Mouse (Mus musculus): Measurements from ENCODE around the gene Adh7.

The Adh7 gene

DNA sequence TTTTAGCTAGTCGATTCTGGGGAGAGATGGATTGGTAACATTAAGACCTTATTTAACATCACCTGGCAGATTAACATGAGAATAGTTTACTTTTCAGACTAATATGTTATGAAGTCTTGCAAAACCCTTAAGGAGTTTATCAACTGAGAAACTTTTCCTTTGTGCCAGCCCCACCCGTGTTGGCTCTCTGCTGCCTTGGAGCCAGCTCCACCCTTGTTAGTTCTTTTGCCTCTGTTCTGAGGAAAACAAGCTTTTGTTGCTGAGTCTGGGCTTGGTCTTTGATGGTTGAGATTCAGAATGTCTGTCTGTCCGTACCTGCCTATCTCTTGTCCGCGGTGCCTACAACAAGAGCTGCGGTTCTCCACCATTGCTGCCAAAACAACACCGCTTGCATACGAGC lies 1.5 kb upstream of the Adh7 start:
- in situ Hi-C loops (cut with MboI; ENCODE audit: low pct_unique_long_range_greater_than_20kb in 1 of 2, low sequenced_read_pairs in 2 of 2, unreplicated experiment in 1 of 2), result no loop called here

DNA sequence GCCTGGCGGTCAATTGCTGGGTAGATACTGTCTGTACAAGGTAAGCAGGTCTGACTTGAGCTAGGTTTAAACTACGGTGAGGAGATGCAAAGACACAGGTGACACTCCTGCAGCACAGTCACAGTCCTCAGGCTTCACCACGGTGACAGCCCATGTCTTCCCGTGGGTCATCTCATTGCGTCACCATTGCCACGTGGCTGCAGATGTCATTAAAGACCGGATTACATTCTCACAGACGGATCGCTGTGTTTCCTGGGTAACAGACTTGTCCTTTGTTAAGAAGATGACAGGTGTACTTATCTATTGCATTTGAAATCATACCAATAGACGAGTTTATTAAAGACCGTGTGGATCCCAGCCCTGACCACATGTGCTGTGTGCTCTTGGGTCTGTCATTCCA lies 3.6 kb downstream of the Adh7 start:
- in situ Hi-C loops (cut with MboI; ENCODE audit: low pct_unique_long_range_greater_than_20kb in 1 of 2, low sequenced_read_pairs in 2 of 2, unreplicated experiment in 1 of 2), result no loop called here

GRCm38 (mm10) chr3:138222511-138222910 lies 5.0 kb downstream of the Adh7 start:
- in situ Hi-C loops (cut with MboI; ENCODE audit: low pct_unique_long_range_greater_than_20kb in 1 of 2, low sequenced_read_pairs in 2 of 2, unreplicated experiment in 1 of 2), result no loop called here

DNA sequence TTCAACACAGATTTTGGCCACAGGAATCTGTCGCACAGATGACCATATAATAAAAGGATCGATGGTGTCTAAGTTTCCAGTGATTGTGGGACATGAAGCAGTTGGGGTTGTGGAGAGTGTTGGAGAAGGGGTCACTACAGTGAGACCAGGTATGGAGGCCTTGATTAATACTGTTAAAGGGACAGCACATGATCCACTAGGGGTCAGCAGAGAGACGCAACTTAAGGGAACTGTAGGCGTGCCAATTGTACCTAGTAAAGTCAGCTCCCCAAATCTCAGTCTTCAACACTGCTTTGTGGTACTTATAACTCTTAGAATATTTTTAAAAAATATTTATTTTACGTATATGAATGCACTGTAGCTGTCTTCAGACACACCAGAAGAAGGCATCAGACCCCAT lies 5.4 kb downstream of the Adh7 start:
- in situ Hi-C loops (cut with MboI; ENCODE audit: low pct_unique_long_range_greater_than_20kb in 1 of 2, low sequenced_read_pairs in 2 of 2, unreplicated experiment in 1 of 2), result no loop called here

GRCm38 (mm10) chr3:138224363-138224954 lies 6.9 kb downstream of the Adh7 start:
- in situ Hi-C loops (cut with MboI; ENCODE audit: low pct_unique_long_range_greater_than_20kb in 1 of 2, low sequenced_read_pairs in 2 of 2, unreplicated experiment in 1 of 2), result no loop called here

- in situ Hi-C loops (cut with MboI; ENCODE audit: low pct_unique_long_range_greater_than_20kb in 1 of 2, low sequenced_read_pairs in 2 of 2, unreplicated experiment in 1 of 2), result no loop called here
These were observed 7.8 kb downstream of the Adh7 start for GRCm38 (mm10) chr3:138225331-138225730.

GRCm38 (mm10) chr3:138225853-138226252 lies 8.3 kb downstream of the Adh7 start:
- in situ Hi-C loops (cut with MboI; ENCODE audit: low pct_unique_long_range_greater_than_20kb in 1 of 2, low sequenced_read_pairs in 2 of 2, unreplicated experiment in 1 of 2), result no loop called here

DNA sequence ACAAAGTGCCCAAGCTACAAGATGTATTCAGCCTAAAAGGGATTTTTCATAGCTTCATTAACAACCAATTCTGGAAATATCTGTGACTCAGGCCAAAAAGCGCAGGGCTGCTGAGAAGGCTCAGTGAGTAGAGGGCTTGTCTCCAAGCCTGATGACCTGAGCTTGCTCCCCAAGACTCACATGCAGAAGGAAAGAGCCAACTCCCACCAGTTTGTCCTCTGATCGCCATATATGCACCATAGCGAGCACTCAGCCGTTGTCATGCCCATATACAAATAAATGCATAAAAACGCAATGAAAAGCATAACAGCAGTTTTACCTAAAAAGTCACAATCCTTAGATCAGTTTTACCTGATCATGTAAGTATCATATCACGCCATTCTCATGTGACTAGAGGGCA lies 8.9 kb downstream of the Adh7 start:
- in situ Hi-C loops (cut with MboI; ENCODE audit: low pct_unique_long_range_greater_than_20kb in 1 of 2, low sequenced_read_pairs in 2 of 2, unreplicated experiment in 1 of 2), result no loop called here

- in situ Hi-C loops (cut with MboI; ENCODE audit: low pct_unique_long_range_greater_than_20kb in 1 of 2, low sequenced_read_pairs in 2 of 2, unreplicated experiment in 1 of 2), result no loop called here
These were observed 9.5 kb downstream of the Adh7 start for GRCm38 (mm10) chr3:138227082-138227481.

GRCm38 (mm10) chr3:138227782-138228181 lies 10.2 kb downstream of the Adh7 start:
- in situ Hi-C loops (cut with MboI; ENCODE audit: low pct_unique_long_range_greater_than_20kb in 1 of 2, low sequenced_read_pairs in 2 of 2, unreplicated experiment in 1 of 2), result no loop called here

GRCm38 (mm10) chr3:138229448-138229847 lies 11.9 kb downstream of the Adh7 start:
- in situ Hi-C loops (cut with MboI; ENCODE audit: low pct_unique_long_range_greater_than_20kb in 1 of 2, low sequenced_read_pairs in 2 of 2, unreplicated experiment in 1 of 2), result no loop called here

DNA sequence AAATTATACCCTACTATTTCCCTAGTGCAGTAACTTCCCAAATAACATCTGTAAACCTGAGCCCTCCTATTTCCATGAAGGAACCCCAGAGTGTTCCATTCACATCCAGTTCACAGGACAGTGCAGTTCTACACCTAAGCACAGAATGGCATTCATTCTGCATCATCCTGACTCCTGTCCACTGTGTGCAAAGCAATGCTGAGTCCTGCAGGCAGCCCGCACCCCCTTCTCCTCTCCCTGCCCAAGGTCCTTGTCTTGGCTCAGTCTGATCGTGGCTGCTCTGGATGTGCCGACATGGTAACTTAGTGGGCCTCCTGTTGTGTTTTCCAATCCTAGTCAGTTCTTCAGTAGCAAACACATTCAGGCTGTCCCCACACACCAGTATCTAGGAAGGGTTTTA lies 12.7 kb downstream of the Adh7 start:
- in situ Hi-C loops (cut with MboI; ENCODE audit: low pct_unique_long_range_greater_than_20kb in 1 of 2, low sequenced_read_pairs in 2 of 2, unreplicated experiment in 1 of 2), result no loop called here

- in situ Hi-C loops (cut with MboI; ENCODE audit: low pct_unique_long_range_greater_than_20kb in 1 of 2, low sequenced_read_pairs in 2 of 2, unreplicated experiment in 1 of 2), result no loop called here
These were observed 14.0 kb downstream of the Adh7 start for GRCm38 (mm10) chr3:138231531-138231930.

DNA sequence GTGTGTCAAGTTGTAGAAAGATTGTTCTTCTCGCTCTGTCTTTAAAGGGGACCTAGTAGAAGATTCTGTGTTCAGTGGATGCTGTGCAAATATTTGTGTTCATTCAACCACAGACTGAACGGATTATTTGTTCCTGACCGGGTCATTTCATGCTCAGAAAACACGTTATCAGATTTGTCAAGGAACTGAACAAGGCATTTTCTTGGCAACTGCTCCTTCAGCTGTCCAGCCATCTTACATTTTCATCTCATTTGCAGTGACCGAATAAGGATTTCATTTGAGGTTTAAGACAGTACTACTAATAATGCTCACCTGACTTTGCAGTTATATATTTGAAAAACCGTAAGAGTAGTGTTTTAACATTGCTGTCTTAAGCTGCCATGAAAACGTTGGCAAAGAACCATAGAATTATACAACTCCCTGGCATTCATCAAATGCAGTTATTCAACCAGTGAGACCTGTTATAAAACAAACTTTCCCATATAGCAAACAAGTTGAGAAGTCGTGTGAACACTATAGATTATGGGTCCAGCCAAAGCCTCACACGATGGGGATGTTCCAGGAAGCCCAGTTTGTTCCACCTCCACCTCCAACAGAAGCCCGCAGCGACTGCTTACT lies 19.1 kb downstream of the Adh7 start:
- in situ Hi-C loops (cut with MboI; ENCODE audit: low pct_unique_long_range_greater_than_20kb in 1 of 2, low sequenced_read_pairs in 2 of 2, unreplicated experiment in 1 of 2), result no loop called here

DNA sequence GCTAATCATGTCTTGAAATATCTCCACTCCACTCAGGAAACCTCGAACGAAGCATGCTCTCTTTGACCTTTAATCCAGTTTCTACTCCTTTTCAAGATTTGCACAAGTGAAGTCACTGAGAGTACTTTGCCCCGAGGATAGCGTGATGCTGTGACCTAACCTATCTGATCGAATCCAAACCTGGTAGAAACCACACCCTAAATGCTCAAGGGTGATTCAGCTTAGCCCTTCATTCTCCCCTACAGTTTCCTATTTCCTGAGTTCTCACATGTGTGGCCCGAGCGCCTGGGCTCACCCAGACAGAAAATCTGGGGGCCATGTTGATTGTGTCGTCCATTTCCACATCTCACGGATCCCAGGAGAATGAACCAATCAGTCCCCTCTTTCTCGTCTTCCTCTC lies 20.5 kb downstream of the Adh7 start:
- in situ Hi-C loops (cut with MboI; ENCODE audit: low pct_unique_long_range_greater_than_20kb in 1 of 2, low sequenced_read_pairs in 2 of 2, unreplicated experiment in 1 of 2), result no loop called here

DNA sequence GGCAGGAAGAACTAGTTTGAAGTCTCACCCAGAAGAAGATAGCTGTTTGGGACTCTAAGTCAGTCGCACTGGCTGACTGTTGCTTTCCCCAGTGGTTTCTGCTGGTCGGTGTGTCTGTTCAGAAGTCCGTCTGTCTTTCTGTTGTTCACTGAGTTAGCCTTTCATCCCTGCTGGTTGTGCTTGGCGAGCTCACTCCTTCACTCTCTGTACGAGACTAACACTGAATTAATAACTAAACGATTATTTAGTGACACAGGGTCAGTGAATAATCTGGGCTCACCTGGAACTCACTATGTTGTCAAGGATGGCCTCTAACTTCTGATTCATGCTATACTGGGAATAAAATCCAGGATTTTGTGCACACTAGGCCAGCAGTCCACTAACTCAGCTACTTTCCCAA lies 21.9 kb downstream of the Adh7 start:
- in situ Hi-C loops (cut with MboI; ENCODE audit: low pct_unique_long_range_greater_than_20kb in 1 of 2, low sequenced_read_pairs in 2 of 2, unreplicated experiment in 1 of 2), result no loop called here

GRCm38 (mm10) chr3:138240411-138240810 lies 22.9 kb downstream of the Adh7 start:
- in situ Hi-C loops (cut with MboI; ENCODE audit: low pct_unique_long_range_greater_than_20kb in 1 of 2, low sequenced_read_pairs in 2 of 2, unreplicated experiment in 1 of 2), result no loop called here

- in situ Hi-C loops (cut with MboI; ENCODE audit: low pct_unique_long_range_greater_than_20kb in 1 of 2, low sequenced_read_pairs in 2 of 2, unreplicated experiment in 1 of 2), result no loop called here
These were observed 23.4 kb downstream of the Adh7 start for GRCm38 (mm10) chr3:138240942-138241341.

- in situ Hi-C loops (cut with MboI; ENCODE audit: low pct_unique_long_range_greater_than_20kb in 1 of 2, low sequenced_read_pairs in 2 of 2, unreplicated experiment in 1 of 2), result no loop called here
These were observed 23.8 kb downstream of the Adh7 start for GRCm38 (mm10) chr3:138241371-138241770.

DNA sequence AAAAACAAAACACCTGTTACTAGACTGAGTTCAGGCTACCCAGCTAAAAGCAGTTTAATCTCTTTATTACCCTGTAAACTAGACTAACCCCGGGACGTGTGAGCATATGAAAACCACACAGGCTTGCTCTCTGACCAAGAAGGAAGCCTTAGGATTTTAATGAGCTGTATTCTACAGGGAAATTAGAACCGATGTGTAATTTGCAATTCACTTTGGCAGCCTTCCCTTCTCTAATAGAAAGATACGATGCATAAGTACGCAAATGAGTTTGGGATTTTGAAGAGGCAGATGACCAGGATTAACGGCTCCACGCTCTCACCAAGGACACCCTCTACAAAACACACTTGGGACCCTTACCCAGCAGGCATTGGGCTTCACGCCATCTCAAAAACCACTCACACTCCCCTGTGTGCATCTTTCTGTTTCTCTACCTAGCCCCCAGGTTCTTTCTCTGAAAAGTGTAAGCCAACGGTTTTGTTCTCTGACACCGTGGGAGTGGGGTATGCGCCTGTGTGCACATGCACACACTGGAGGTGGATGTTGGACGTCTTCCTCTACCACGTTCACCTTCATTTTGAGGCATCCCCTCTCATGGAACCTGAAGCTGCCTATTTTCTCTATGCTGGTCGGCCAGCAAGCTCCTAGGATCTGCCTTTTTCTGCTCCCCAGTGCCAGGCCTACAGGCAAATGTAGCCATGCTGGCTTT lies 24.6 kb downstream of the Adh7 start:
- in situ Hi-C loops (cut with MboI; ENCODE audit: low pct_unique_long_range_greater_than_20kb in 1 of 2, low sequenced_read_pairs in 2 of 2, unreplicated experiment in 1 of 2), result no loop called here
